Mouse (Mus musculus) heart, adult 2 months (tissue): Measurements from ENCODE around the gene As3mt.
"Not testable (repeated sequence)": the region's sequence is repeated elsewhere in the genome, so short reads cannot be mapped to it uniquely, and the experiment has no call there.

Experiments
- CTCF ChIP-seq: fragments of 200-600 bp; IDR thresholded peaks from 2 replicates; pipeline ENCODE4 v1.8.1; 2022; ENCODE audit warnings: antibody characterized with exemption, mild to moderate bottlenecking, moderate library complexity
- EP300 ChIP-seq: fragments of 200-500 bp; IDR thresholded peaks from 2 replicates; pipeline ENCODE4 v1.6.1; 2011; ENCODE audit warnings: low read depth, low read length, control low read depth; ENCODE audit not compliant: insufficient read depth
- POLR2A ChIP-seq: fragments of 200-500 bp; IDR thresholded peaks from 2 replicates; pipeline ENCODE4 v1.6.1; 2011; ENCODE audit warnings: mild to moderate bottlenecking, low read depth, low read length, control low read depth; ENCODE audit not compliant: insufficient read depth

GRCm38 (mm10) chr19:46759909-46760308 is 52.7 kb downstream of the As3mt start:
- not testable (repeated sequence) for TF ChIP-seq POLR2A, CTCF, EP300
